Mouse (Mus musculus) CH12.LX (cell line): Measurements from ENCODE around the gene Eps8. TPM values are rescaled to one million over a fixed set of nuclear protein-coding genes. Genes with fewer than 3 reads are reported as not detected.

Source experiments
- DNase-seq: peaks from one replicate; pipeline ENCODE4 v3.0.0-alpha.2; 2013; ENCODE audit errors: extremely low read depth
- H3K27ac ChIP-seq: 2 replicates; pipeline ENCODE4 v1.5.1; 2012; ENCODE audit warnings: low read depth, mild to moderate bottlenecking, control low read depth, moderate library complexity; ENCODE audit not compliant: insufficient read depth
- H3K27me3 ChIP-seq: replicated peaks from 2 replicates; pipeline ENCODE3; 2012; ENCODE audit warnings: inconsistent platforms
- H3K36me3 ChIP-seq, 2 experiments: replicated peaks in 1 of 2; 2 replicates each; pipeline versions ENCODE3 to v1.6.1; 2012; ENCODE audit warnings: inconsistent platforms in 1 of 2, low read length in 1 of 2, mild to moderate bottlenecking in 1 of 2, mixed read lengths in 1 of 2, moderate library complexity in 1 of 2; ENCODE audit not compliant: control insufficient read depth in 1 of 2, insufficient read depth in 1 of 2
- H3K4me1 ChIP-seq, 2 experiments: 2 replicates each; pipeline ENCODE4 v1.6.1; 2012; ENCODE audit warnings: inconsistent platforms in 1 of 2, moderate library complexity in 1 of 2; ENCODE audit not compliant: insufficient read depth in 2 of 2, control insufficient read depth in 1 of 2
- H3K4me2 ChIP-seq: 2 replicates; pipeline ENCODE4 v1.6.1; 2012; ENCODE audit warnings: low read depth, mild to moderate bottlenecking, control low read depth; ENCODE audit not compliant: poor library complexity, insufficient read depth, severe bottlenecking
- H3K4me3 ChIP-seq, 3 experiments: fragments of 150-350 bp in 1 of 3; sonication (generic) in 1 of 3; replicated peaks in 1 of 3; 2 replicates each; pipeline versions ENCODE3 to v1.5.1; 2011 to 2012; ENCODE audit warnings: low read depth in 2 of 3, low read length in 2 of 3, mild to moderate bottlenecking in 2 of 3, moderate library complexity in 2 of 3, control low read depth in 1 of 3, improper control_type of control experiment in 1 of 3, inconsistent platforms in 1 of 3, mixed read lengths in 1 of 3; ENCODE audit not compliant: poor library complexity in 1 of 3
- H3K79me2 ChIP-seq: replicated peaks from 2 replicates; pipeline ENCODE4 v1.6.1; 2012; ENCODE audit warnings: mild to moderate bottlenecking, moderate library complexity; ENCODE audit not compliant: control insufficient read depth, poor library complexity, insufficient read depth, severe bottlenecking; ENCODE audit errors: extremely low read depth
- H3K9ac ChIP-seq: 2 replicates; pipeline ENCODE4 v1.6.1; 2012; ENCODE audit warnings: low read depth, mild to moderate bottlenecking, control low read depth, moderate library complexity; ENCODE audit not compliant: insufficient read depth
- H3K9me3 ChIP-seq: replicated peaks from 2 replicates; pipeline ENCODE3; 2012; ENCODE audit warnings: low read length, inconsistent platforms, mixed read lengths
- BHLHE40 ChIP-seq: IDR thresholded peaks from 2 replicates; pipeline ENCODE4 v1.6.1; 2011; ENCODE audit warnings: mild to moderate bottlenecking, low read depth, low read length, improper control_type of control experiment
- CHD2 ChIP-seq: IDR thresholded peaks from 2 replicates; pipeline ENCODE4 v1.6.1; 2011; ENCODE audit warnings: low read length, improper control_type of control experiment
- CTCF ChIP-seq, 2 experiments: IDR thresholded peaks in 1 of 2; conservative IDR thresholded peaks in 1 of 2; 2 replicates each; pipeline ENCODE4 v1.5.1; 2011 to 2012; ENCODE audit warnings: low read depth in 2 of 2, low read length in 2 of 2, improper control_type of control experiment in 1 of 2, inconsistent platforms in 1 of 2, mild to moderate bottlenecking in 1 of 2, moderate library complexity in 1 of 2
- E2F4 ChIP-seq: IDR thresholded peaks from 2 replicates; pipeline ENCODE4 v1.6.1; 2011; ENCODE audit warnings: low read depth, low read length, improper control_type of control experiment; ENCODE audit not compliant: insufficient replicate concordance
- ETS1 ChIP-seq: conservative IDR thresholded peaks from 2 replicates; pipeline ENCODE4 v1.6.1; 2012; ENCODE audit warnings: low read depth, mild to moderate bottlenecking, inconsistent platforms, low read length, improper control_type of control experiment, moderate library complexity
- GABPA ChIP-seq: IDR thresholded peaks from 2 replicates; pipeline ENCODE4 v1.6.1; 2012; ENCODE audit warnings: low read depth, low read length, improper control_type of control experiment, inconsistent platforms; ENCODE audit not compliant: insufficient replicate concordance
- HCFC1 ChIP-seq: IDR thresholded peaks from 2 replicates; pipeline ENCODE4 v1.6.1; 2012; ENCODE audit warnings: low read depth, mild to moderate bottlenecking, inconsistent platforms, low read length, improper control_type of control experiment
- KAT2A ChIP-seq: IDR thresholded peaks from 2 replicates; pipeline ENCODE4 v1.6.1; 2012; ENCODE audit warnings: low read length, improper control_type of control experiment, inconsistent platforms; ENCODE audit not compliant: insufficient replicate concordance
- MAZ ChIP-seq: IDR thresholded peaks from 2 replicates; pipeline ENCODE4 v1.6.1; 2012; ENCODE audit warnings: low read depth, mild to moderate bottlenecking, inconsistent platforms, low read length, improper control_type of control experiment, moderate library complexity
- MXI1 ChIP-seq: IDR thresholded peaks from 2 replicates; pipeline ENCODE4 v1.6.1; 2011; ENCODE audit warnings: mild to moderate bottlenecking, low read depth, low read length, improper control_type of control experiment
- NRF1 ChIP-seq: IDR thresholded peaks from 2 replicates; pipeline ENCODE4 v1.6.1; 2014; ENCODE audit warnings: low read depth, mild to moderate bottlenecking, inconsistent platforms, low read length, improper control_type of control experiment, moderate library complexity
- PAX5 ChIP-seq: IDR thresholded peaks from 2 replicates; pipeline ENCODE4 v1.6.1; 2012; ENCODE audit warnings: low read length, inconsistent platforms, mixed read lengths
- POLR2A ChIP-seq: IDR thresholded peaks from 2 replicates; pipeline ENCODE4 v1.6.1; 2011; ENCODE audit warnings: low read depth, mild to moderate bottlenecking, improper control_type of control experiment, low read length
- POLR2AphosphoS2 ChIP-seq: IDR thresholded peaks from 2 replicates; pipeline ENCODE4 v1.6.1; 2011; ENCODE audit warnings: low read depth, low read length, improper control_type of control experiment
- RAD21 ChIP-seq: IDR thresholded peaks from 2 replicates; pipeline ENCODE4 v1.6.1; 2011; ENCODE audit warnings: low read depth, mild to moderate bottlenecking, low read length, improper control_type of control experiment, moderate library complexity
- SMC3 ChIP-seq: IDR thresholded peaks from 2 replicates; pipeline ENCODE4 v1.6.1; 2011; ENCODE audit warnings: low read depth, low read length, improper control_type of control experiment
- TBP ChIP-seq: conservative IDR thresholded peaks from 2 replicates; pipeline ENCODE4 v1.6.1; 2011; ENCODE audit warnings: low read depth, low read length, improper control_type of control experiment
- TCF12 ChIP-seq: IDR thresholded peaks from 2 replicates; pipeline ENCODE4 v1.6.1; 2014; ENCODE audit warnings: low read depth, mild to moderate bottlenecking, inconsistent platforms, low read length, improper control_type of control experiment
- UBTF ChIP-seq: IDR thresholded peaks from 2 replicates; pipeline ENCODE4 v1.6.1; 2012; ENCODE audit warnings: low read depth, mild to moderate bottlenecking, inconsistent platforms, low read length, improper control_type of control experiment, moderate library complexity
- USF1 ChIP-seq: IDR thresholded peaks from 2 replicates; pipeline ENCODE4 v1.6.1; 2014; ENCODE audit warnings: low read depth, mild to moderate bottlenecking, inconsistent platforms, low read length, improper control_type of control experiment
- USF2 ChIP-seq: conservative IDR thresholded peaks from 2 replicates; pipeline ENCODE4 v1.6.1; 2011; ENCODE audit warnings: low read depth, low read length, improper control_type of control experiment
- ZMIZ1 ChIP-seq: IDR thresholded peaks from 2 replicates; pipeline ENCODE4 v1.6.1; 2012; ENCODE audit warnings: low read depth, mild to moderate bottlenecking, inconsistent platforms, low read length, improper control_type of control experiment
- dilution Hi-C: fragments of 300-500 bp; cut with MboI; formaldehyde crosslinking; loops from 2 replicates; pipeline ENCODE4 v1.14.3; 2020; ENCODE audit warnings: low sequenced_read_pairs; ENCODE audit not compliant: extremely low pct_unique_long_range_greater_than_20kb, extremely low pct_ligation_motif_present
- in situ Hi-C: fragments of 300-500 bp; cut with MboI; formaldehyde crosslinking; loops from 3 replicates; pipeline ENCODE4 v1.14.3; 2019; ENCODE audit warnings: low sequenced_read_pairs, low pct_ligation_motif_present, low pct_unique_long_range_greater_than_20kb, mixed read lengths
- polyA plus RNA-seq: library from polyadenylated mRNA; unstranded; fragments of >175 nt; gene quantifications from 2 replicates; pipeline ENCODE4 v1.2.1, GENCODE M21; 2012; ENCODE audit warnings: low read depth; ENCODE audit not compliant: insufficient read length
- total RNA-seq, 2 experiments: library from RNA; depleted of rRNA; stranded (reverse); fragments of 300-350 nt in 1 of 2; fragments of >200 nt in 1 of 2; gene quantifications; 2 replicates each; pipeline ENCODE4 v1.2.3; 2012 to 2014

Gene Eps8
- total and polyA plus RNA-seq, 3 experiments, result 2.2 to 7.4 (median 2.2) TPM

DNA sequence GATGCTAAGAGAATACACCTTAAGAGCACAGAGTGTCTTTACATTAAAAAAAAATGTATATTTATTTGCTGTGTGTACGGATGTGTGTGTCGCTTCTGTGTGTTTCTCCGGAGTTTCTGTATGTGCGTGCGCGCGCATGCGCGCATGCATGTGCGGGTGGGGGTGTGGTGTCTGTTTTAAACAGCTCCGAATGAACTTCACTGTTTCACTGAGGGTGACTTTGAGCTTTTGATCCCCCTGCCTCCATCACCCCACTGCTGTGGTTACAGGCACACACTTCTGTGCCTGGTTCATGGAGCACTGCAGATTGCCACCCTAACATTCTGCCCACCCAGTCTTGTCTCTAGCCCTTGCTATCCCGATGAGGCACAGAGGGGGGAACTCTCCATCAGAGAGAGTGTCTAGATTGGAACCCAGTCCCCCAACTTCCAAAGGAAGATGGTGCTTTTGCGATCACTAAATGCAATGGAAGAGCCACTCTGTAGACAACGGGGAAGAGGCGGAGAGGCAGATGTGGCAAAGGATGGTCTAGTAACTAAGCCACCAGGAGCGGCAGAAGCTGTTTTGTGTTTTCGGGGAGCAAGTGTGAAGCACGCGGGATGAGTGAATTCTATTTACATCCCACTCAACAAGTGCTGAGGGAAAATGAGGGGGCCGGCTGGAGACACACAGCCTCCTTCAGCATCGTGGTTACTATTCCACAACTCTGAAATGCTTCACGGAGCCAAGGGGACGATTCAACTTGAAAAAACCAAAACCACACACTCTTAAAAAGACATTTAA is 7.1 kb upstream of the Eps8 start:
- in situ Hi-C loops, result no loop called here
- no peak overlapping the region for H3K4me3 ChIP-seq
- H3K4me1 ChIP-seq, result no peaks in the 10 kb centered on the region

DNA sequence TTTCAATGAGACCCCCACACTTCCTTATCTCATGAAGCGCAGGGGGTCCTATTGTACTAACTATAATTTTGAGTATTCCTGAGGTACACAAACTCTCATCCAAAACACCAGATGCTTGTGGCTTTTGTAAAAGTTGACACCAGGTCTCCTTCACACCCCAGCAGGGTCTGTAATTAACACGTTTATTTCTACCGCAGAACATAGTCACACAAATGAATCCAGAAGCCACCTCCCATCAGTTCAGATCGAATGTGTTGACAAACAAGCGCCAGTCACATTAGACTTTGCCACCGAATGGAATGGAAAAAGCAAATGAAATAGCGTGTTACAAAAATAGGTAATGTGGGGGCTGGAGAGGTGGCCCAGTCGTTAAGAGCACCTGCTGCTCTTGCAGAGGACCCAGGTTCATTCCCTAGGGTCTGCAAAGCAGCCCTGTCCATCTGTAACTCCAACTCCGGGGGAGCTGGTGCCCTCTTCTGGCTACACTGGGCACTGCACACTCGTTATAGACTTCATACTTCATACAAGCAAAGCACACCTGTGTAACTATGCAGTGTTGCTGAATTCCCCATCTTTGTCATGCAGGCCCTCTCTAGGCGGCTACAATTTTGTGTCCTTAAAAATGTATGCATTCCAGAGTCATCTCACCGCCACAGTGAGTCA is 3.9 kb upstream of the Eps8 start:
- no peak overlapping the region for H3K9ac ChIP-seq
- no peaks in the 10 kb centered on the region for H3K36me3 ChIP-seq
- no peak overlapping the region for H3K4me2 ChIP-seq
- peak; percentile 27 for DNase-seq
- H3K9me3 ChIP-seq, result no peaks in the 10 kb centered on the region
- in situ Hi-C loops (no loop called here), dilution Hi-C loops (no loop called here)
- H3K4me1 ChIP-seq, result no peaks in the 10 kb centered on the region
- peak; percentile 71 for TF ChIP-seq SMC3
- no peak for TF ChIP-seq BHLHE40
- TF ChIP-seq E2F4, result no peak
- TF ChIP-seq CHD2, result no peak
- TF ChIP-seq NRF1, result no peak
- TF ChIP-seq CTCF (conservative IDR thresholded peaks at IDR 0.05 in 1 of 2, IDR thresholded peaks at IDR 0.05 in 1 of 2; ENCODE audit: low read depth in 2 of 2, low read length in 2 of 2), result peak; percentile 22 to 65; a peak in 3 of 4 replicates
- TF ChIP-seq POLR2A, result no peak
- TF ChIP-seq RAD21, result peak; percentile 52
- TF ChIP-seq HCFC1, result no peak
- no peak for TF ChIP-seq UBTF
- no peak overlapping the region for H3K27ac ChIP-seq
- no peaks in the 10 kb centered on the region for H3K79me2 ChIP-seq
- H3K27me3 ChIP-seq, result no peaks in the 10 kb centered on the region
- no peak overlapping the region for H3K4me3 ChIP-seq

More for the DNA sequence above, 7.1 kb upstream of the Eps8 start:
- Histone ChIP-seq H3K4me2 (no peak overlapping the region), H3K79me2 (no peaks in the 10 kb centered on the region)
- dilution Hi-C loops, result no loop called here
- TF ChIP-seq TCF12, result no peak
- TF ChIP-seq MAZ, result no peak
- no peak for TF ChIP-seq ZMIZ1
- no peak for TF ChIP-seq USF1
- no peak for TF ChIP-seq UBTF
- TF ChIP-seq PAX5, result no peak
- TF ChIP-seq TBP, result no peak
- no peak for TF ChIP-seq MXI1
- TF ChIP-seq POLR2AphosphoS2, result no peak
- TF ChIP-seq SMC3, result no peak
- no peak for TF ChIP-seq ETS1
- no peak for TF ChIP-seq KAT2A
- TF ChIP-seq NRF1, result no peak
- no peak for TF ChIP-seq GABPA
- no peak for TF ChIP-seq USF2
- TF ChIP-seq, all 38 proteins: peak for 0
- Histone ChIP-seq H3K9ac (no peak overlapping the region), H3K27me3 (no peaks in the 10 kb centered on the region), H3K9me3 (no peaks in the 10 kb centered on the region), H3K27ac (no peak overlapping the region), H3K36me3 (no peaks in the 10 kb centered on the region)
- no peak for DNase-seq
